Mouse (Mus musculus): Measurements from ENCODE around the gene Nova1. TPM values are rescaled to one million over a fixed set of nuclear protein-coding genes. Genes with fewer than 3 reads are reported as not detected.

Nova1 gene
- polyA plus RNA-seq, 2 experiments = 0.01 to 0.09 TPM

GRCm38 (mm10) chr12:46645365-46645962 is 173.3 kb downstream of the Nova1 start:
- H3K27me3 ChIP-seq (ENCODE audit: control insufficient read depth, insufficient read depth, low read length) = no peaks in the 10 kb centered on the region
- H3K27ac ChIP-seq = no peak overlapping the region
- TF ChIP-seq CTCF (IDR thresholded peaks at IDR 0.05; ENCODE audit: low read depth) (no peak), EP300 (IDR thresholded peaks at IDR 0.05; ENCODE audit: low read depth) (no peak)
- ATAC-seq (ENCODE audit: insufficient read depth) (no peak), DNase-seq (ENCODE audit: low read depth in 3 of 3, low spot score in 3 of 3) (no peak)
- H3K36me3 ChIP-seq (replicated peaks; ENCODE audit: control insufficient read depth, insufficient read depth, low read depth) = no peaks in the 10 kb centered on the region
- H3K4me3 ChIP-seq (ENCODE audit: insufficient read depth in 1 of 2, low read depth in 2 of 2, low read length in 2 of 2) = no peak overlapping the region
- H3K4me1 ChIP-seq (replicated peaks; ENCODE audit: control insufficient read depth in 2 of 2, insufficient read depth in 2 of 2, low read length in 1 of 2) = no peaks in the 10 kb centered on the region
- H3K9ac ChIP-seq (replicated peaks) = no peak overlapping the region
- H3K4me2 ChIP-seq (ENCODE audit: low read depth) = no peak overlapping the region
- 58% methylated on average over 6 of the region's 6 CpGs for WGBS (ENCODE audit: insufficient replicate concordance)
- H3K9me3 ChIP-seq (ENCODE audit: control insufficient read depth, low read length) = no peaks in the 10 kb centered on the region

Data from liver, embryonic 14.5 days (tissue).